Mouse (Mus musculus) adrenal gland, adult 8-10 months (tissue): ENCODE data around the gene Erbb4. TPM values are rescaled to one million over a fixed set of nuclear protein-coding genes. Genes with fewer than 3 reads are reported as not detected.

Source experiments
- DNase-seq: peaks from one replicate; pipeline ENCODE4 v3.0.0; 2022
- total RNA-seq, 4 experiments: library from RNA; stranded (reverse); gene quantifications; 2 replicates each; pipeline ENCODE4 v1.2.4; 2022

Gene Erbb4
- total RNA-seq, 4 experiments from 2014 or later, result 1.1 to 2.0 (median 1.3) TPM

GRCm38 (mm10) chr1:68056494-68056893, 1051.4 kb downstream of the Erbb4 start:
- DNase-seq, result no peak

GRCm38 (mm10) chr1:68054715-68055114, 1053.1 kb downstream of the Erbb4 start:
- DNase-seq, result no peak

DNA sequence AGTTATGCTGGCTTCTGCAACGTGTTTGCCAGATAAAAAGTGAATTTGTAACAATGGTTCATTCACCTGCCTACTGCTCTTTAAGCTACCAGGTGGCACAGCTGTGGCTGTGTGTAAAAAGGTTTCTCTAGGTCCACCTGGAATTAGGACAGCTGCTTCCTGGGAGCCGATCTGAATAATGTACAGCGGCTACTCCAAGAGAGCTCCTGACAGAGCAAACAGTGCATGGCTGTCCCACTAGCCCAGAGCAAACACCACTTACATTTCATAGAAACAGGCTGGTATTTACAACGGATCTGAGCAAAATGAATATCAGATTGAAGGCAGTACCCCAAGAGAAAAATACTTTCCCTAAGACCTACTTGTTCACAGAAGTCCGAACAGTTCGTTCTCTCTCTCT, 1058.0 kb downstream of the Erbb4 start:
- DNase-seq, result no peak

- DNase-seq, result no peak
These were observed 1060.7 kb downstream of the Erbb4 start for GRCm38 (mm10) chr1:68047139-68047538.

- DNase-seq, result no peak
These were observed 1061.3 kb downstream of the Erbb4 start for GRCm38 (mm10) chr1:68046551-68046970.

GRCm38 (mm10) chr1:68024086-68024940, 1083.5 kb downstream of the Erbb4 start:
- no peak for DNase-seq

DNA sequence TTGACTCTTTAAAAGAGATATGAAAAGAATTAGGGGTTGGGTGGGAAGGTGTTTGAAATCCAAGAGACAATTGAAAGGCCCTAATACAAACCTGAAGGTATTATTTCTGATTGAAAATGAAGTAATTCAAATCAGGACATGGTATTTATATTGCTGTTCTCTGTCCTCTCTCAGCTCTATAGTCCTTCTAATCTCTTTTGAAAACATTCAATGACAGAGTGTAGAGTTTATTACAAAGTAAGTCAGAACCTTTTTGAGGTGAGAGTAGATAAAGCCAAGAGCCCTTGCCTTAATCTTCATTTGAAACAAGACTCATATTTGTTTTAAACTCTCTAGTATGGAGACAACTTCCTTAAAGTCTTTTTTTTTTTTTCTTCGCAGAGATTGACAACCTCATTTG, 1087.8 kb downstream of the Erbb4 start:
- DNase-seq, result no peak

GRCm38 (mm10) chr1:68019618-68020017, 1088.2 kb downstream of the Erbb4 start:
- DNase-seq, result no peak
